29 mouse cellular contexts compared by ENCODE assay signal in the genomic region with DNA sequence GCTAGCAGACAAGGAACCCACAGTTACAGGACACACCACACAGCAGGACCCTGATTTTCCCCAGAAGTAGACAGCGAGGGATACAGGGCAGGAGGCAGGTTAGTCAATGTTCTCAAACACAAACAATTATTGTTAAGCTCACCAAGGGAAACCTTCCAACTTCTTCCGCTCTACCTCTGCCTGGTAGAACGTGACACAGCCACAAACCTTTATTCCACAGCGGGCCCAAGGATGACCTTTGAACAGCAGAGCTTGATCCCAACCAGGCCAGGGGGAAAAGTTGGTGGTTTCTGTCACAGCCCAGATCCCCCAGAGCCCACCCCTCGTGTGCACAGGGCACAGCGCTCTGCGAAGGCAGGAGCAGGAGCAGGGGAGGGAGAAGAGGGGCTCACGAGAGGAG. TPM values are rescaled to one million over a fixed set of nuclear protein-coding genes. Genes with fewer than 3 reads are reported as not detected.
DNase-seq lines count a peak whose midpoint lies in the region; ATAC-seq and TF ChIP-seq lines count a peak whose summit lies in the region.
"Had no signal": no experiment of that assay in that cellular context is flagged by ENCODE, and none has a peak within 500 bp of the region (broad histone marks: within the 10 kb centered on the region; RNA-seq: fewer than 3 reads in every experiment).

No protein-coding gene starts in this region.

- ATAC-seq in liver, embryonic 12.5 days: no peak
- no peak for ATAC-seq in kidney, embryonic 15.5 days (replicated peaks; ENCODE audit: low FRiP score)
- ATAC-seq: activated CD4-positive, CD25-positive, alpha-beta regulatory T cell, adult 4 months; forebrain, embryonic 13.5 days; inflammation-experienced regulatory T-cells, adult 6 months; midbrain, embryonic 15.5 days had no signal

- TF ChIP-seq POLR2A in liver, adult 2 months (IDR thresholded peaks at IDR 0.05; ENCODE audit: extremely low read depth, insufficient read depth, low read length): no peak

- H3K9ac ChIP-seq in liver, adult 2 months (ENCODE audit: low read depth, low read length): no peak overlapping the region
- no peak overlapping the region for H3K9ac ChIP-seq in liver, embryonic 12.5 days
- no peak overlapping the region for H3K9ac ChIP-seq in kidney, embryonic 15.5 days
- H3K9ac ChIP-seq: forebrain, embryonic 13.5 days; heart, embryonic 13.5 days; hindbrain, embryonic 15.5 days; lung, embryonic 14.5 days; midbrain, embryonic 15.5 days; neural tube, embryonic 15.5 days had no signal

- no peaks in the 10 kb centered on the region for H3K27me3 ChIP-seq in liver, adult 2 months (ENCODE audit: control insufficient read depth, insufficient read depth, low read length)
- H3K27me3 ChIP-seq in liver, embryonic 12.5 days (replicated peaks): 0 out of 2 replicates have a peak, but pooled peaks cover 12% of the 10 kb centered on the region
- H3K27me3 ChIP-seq in kidney, embryonic 15.5 days: no peaks in the 10 kb centered on the region
- H3K27me3 ChIP-seq: forebrain, embryonic 13.5 days; heart, embryonic 13.5 days; hindbrain, embryonic 15.5 days; midbrain, embryonic 15.5 days; neural tube, embryonic 15.5 days had no signal

- H3K4me1 ChIP-seq in liver, adult 2 months (ENCODE audit: control insufficient read depth, insufficient read depth, low read length): peaks cover 6% of the 10 kb centered on the region; the same call in 1 of the 2 replicates
- peaks cover 29% of the 10 kb centered on the region for H3K4me1 ChIP-seq in liver, embryonic 12.5 days
- H3K4me1 ChIP-seq in kidney, embryonic 15.5 days: peaks cover 5% of the 10 kb centered on the region; the same call in 1 of the 2 replicates
- H3K4me1 ChIP-seq: forebrain, embryonic 13.5 days; hindbrain, embryonic 10.5 days; midbrain, embryonic 10.5 days; midbrain, embryonic 15.5 days; neural tube, embryonic 15.5 days had no signal

- H3K4me3 ChIP-seq in liver, adult 2 months (ENCODE audit: insufficient read depth, low read depth, low read length): no peak overlapping the region
- no peak overlapping the region for H3K4me3 ChIP-seq in liver, embryonic 12.5 days
- H3K4me3 ChIP-seq in kidney, embryonic 15.5 days (replicated peaks): no peak overlapping the region
- H3K4me3 ChIP-seq: forebrain, embryonic 13.5 days; heart, embryonic 13.5 days; hindbrain, embryonic 10.5 days; hindbrain, embryonic 15.5 days; layer of hippocampus, adult 2 months; midbrain, embryonic 10.5 days; midbrain, embryonic 15.5 days; neural tube, embryonic 15.5 days had no signal

- TF ChIP-seq CTCF in liver, adult 2 months (IDR thresholded peaks at IDR 0.05; ENCODE audit: low read depth, low read length): no peak

- H3K36me3 ChIP-seq in liver, adult 2 months (ENCODE audit: control insufficient read depth, insufficient read depth, low read length): no peaks in the 10 kb centered on the region
- H3K36me3 ChIP-seq in liver, embryonic 12.5 days: no peaks in the 10 kb centered on the region
- peaks cover 15% of the 10 kb centered on the region for H3K36me3 ChIP-seq in kidney, embryonic 15.5 days

- WGBS in liver, adult 2 months: 81% methylated on average over 8 of the region's 8 CpGs
- 77% methylated on average over 8 of the region's 8 CpGs for WGBS in liver, embryonic 12.5 days (ENCODE audit: insufficient replicate concordance)
- WGBS in kidney, embryonic 15.5 days: 89% methylated on average over 8 of the region's 8 CpGs

- no peaks in the 10 kb centered on the region for H3K79me2 ChIP-seq in liver, adult 2 months (ENCODE audit: control insufficient read depth, insufficient read depth, low read length)

- H3K4me2 ChIP-seq in liver, embryonic 12.5 days: no peak overlapping the region
- no peak overlapping the region for H3K4me2 ChIP-seq in kidney, embryonic 15.5 days
- H3K4me2 ChIP-seq: forebrain, embryonic 13.5 days; heart, embryonic 13.5 days; hindbrain, embryonic 15.5 days; lung, embryonic 14.5 days; midbrain, embryonic 15.5 days; neural tube, embryonic 15.5 days had no signal

- no peaks in the 10 kb centered on the region for H3K9me3 ChIP-seq in liver, embryonic 12.5 days (replicated peaks)
- no peaks in the 10 kb centered on the region for H3K9me3 ChIP-seq in kidney, embryonic 15.5 days (replicated peaks)
- H3K9me3 ChIP-seq: forebrain, embryonic 13.5 days; heart, embryonic 13.5 days; hindbrain, embryonic 10.5 days; hindbrain, embryonic 15.5 days; midbrain, embryonic 10.5 days; midbrain, embryonic 15.5 days; neural tube, embryonic 15.5 days had no signal

- H3K27ac ChIP-seq in liver, adult 2 months (replicated peaks; ENCODE audit: insufficient read depth, low read depth, low read length): no peak overlapping the region
- no peak overlapping the region for H3K27ac ChIP-seq in liver, embryonic 12.5 days
- 0 out of 2 replicates have a peak overlapping the region, but pooled peaks have one; percentile 46 for H3K27ac ChIP-seq in kidney, embryonic 15.5 days
- H3K27ac ChIP-seq: forebrain, embryonic 13.5 days; heart, embryonic 13.5 days; hindbrain, embryonic 10.5 days; hindbrain, embryonic 15.5 days; layer of hippocampus, adult 2 months; midbrain, embryonic 10.5 days; midbrain, embryonic 15.5 days; neural tube, embryonic 15.5 days had no signal

- DNase-seq in liver, adult 2 months (ENCODE audit: extremely low read depth, low read depth, low spot score): peak; percentile 57
- peak; percentile 65 to 67 for DNase-seq in kidney, adult 8-10 months
- DNase-seq in kidney, postnatal 36 days: peak; percentile 59 to 67
- no peak for DNase-seq in embryo, embryonic 11 days
- DNase-seq in cerebellum, adult 9-11 months: no peak
- DNase-seq: adrenal gland, adult 2 months; adrenal gland, postnatal 36 days; B cell, adult 2 months; cerebellum, postnatal 25 days; gastrocnemius, postnatal 10 days; heart, postnatal 10 days; left cerebral cortex, postnatal 4 days; lung, embryonic 14.5 days; lung, postnatal 14 days; retina, postnatal 1 day; right cerebral cortex, postnatal 14 days; thymus, postnatal 14 days had no signal

RNA-seq across cellular contexts. Expression of a gene that starts 38.4 kb away (rescaled TPM):
- total RNA-seq in liver, adult 2 months (2014; rRNA removed): 1.8 and 3.0 TPM in 2 replicates
- 16.8 and 23.3 TPM in 2 replicates for polyA plus RNA-seq in liver, adult 2 months (2012; rRNA removed)
- polyA plus RNA-seq in liver, embryonic 12.5 days (2016; fragmentation: Nextera tagmentation; extraction: Ambion mirVana): 20.4 and 21.3 TPM in 2 replicates
- 22.7 and 31.6 TPM in 2 replicates for polyA plus RNA-seq in kidney, embryonic 15.5 days (2015; fragmentation: Nextera tagmentation; extraction: Ambion mirVana)

RNA-seq across cellular contexts. Expression of a gene that starts 45.4 kb away (rescaled TPM):
- total RNA-seq in liver, adult 2 months (2014; rRNA removed): 4.6 and 7.7 TPM in 2 replicates
- polyA plus RNA-seq in liver, adult 2 months (2012; rRNA removed): 11.1 and 13.2 TPM in 2 replicates
- 4.2 and 4.3 TPM in 2 replicates for polyA plus RNA-seq in liver, embryonic 12.5 days (2016; fragmentation: Nextera tagmentation; extraction: Ambion mirVana)
- polyA plus RNA-seq in kidney, embryonic 15.5 days (2015; fragmentation: Nextera tagmentation; extraction: Ambion mirVana): 29.1 and 30.2 TPM in 2 replicates

Comparison
In these comparisons a context has a peak if more than half of its experiments do, and no peak if none do; other contexts are left out.
1. DNase-seq: peak in liver, adult 2 months (single experiment), kidney, adult 8-10 months (2 of 2) and kidney, postnatal 36 days (2 of 2); none in embryo, embryonic 11 days (single experiment) and cerebellum, adult 9-11 months (single experiment).